Mouse (Mus musculus) bone marrow, adult 2 months (tissue): ENCODE data around the gene Kdm5a. TPM values are rescaled to one million over a fixed set of nuclear protein-coding genes. Genes with fewer than 3 reads are reported as not detected.
A peak's percentile ranks its signal among the peaks of the same experiment; 100 is the strongest.

Experiments
- H3K27ac ChIP-seq: fragments of 200-500 bp; 2 replicates; pipeline ENCODE4 v1.5.1; 2012; ENCODE audit warnings: low read depth, mild to moderate bottlenecking, control low read depth, inconsistent platforms, low read length; ENCODE audit not compliant: control insufficient read depth, poor library complexity, insufficient read depth
- H3K4me1 ChIP-seq: fragments of 200-500 bp; 2 replicates; pipeline ENCODE4 v1.6.1; 2011; ENCODE audit warnings: low read length; ENCODE audit not compliant: control insufficient read depth, insufficient read depth
- H3K4me3 ChIP-seq: fragments of 200-500 bp; replicated peaks from 2 replicates; pipeline ENCODE3; 2011; ENCODE audit warnings: mild to moderate bottlenecking, low read depth, low read length, control low read depth; ENCODE audit not compliant: control insufficient read depth
- CTCF ChIP-seq: fragments of 200-500 bp; IDR thresholded peaks from 2 replicates; pipeline ENCODE4 v1.5.1; 2011; ENCODE audit warnings: low read length, control low read depth; ENCODE audit not compliant: control insufficient read depth, insufficient read depth
- POLR2A ChIP-seq: fragments of 200-500 bp; IDR thresholded peaks from 2 replicates; pipeline ENCODE4 v1.6.1; 2011; ENCODE audit warnings: low read depth, mild to moderate bottlenecking, control low read depth, low read length, borderline replicate concordance; ENCODE audit not compliant: control insufficient read depth
- WGBS: fragments of 180-500 bp; shearing (Covaris S2); methylation state at CpG from one replicate; pipeline ENCODE4 v1.1.7; 2018; 5-methylcytosine and 5-hydroxymethylcytosine counted together
- polyA plus RNA-seq: library from polyadenylated mRNA; stranded (reverse); fragments of >200 nt; gene quantifications from 2 replicates; pipeline ENCODE4 v1.2.4, GENCODE M21; 2011; ENCODE audit warnings: low replicate concordance; ENCODE audit not compliant: missing spikeins, insufficient read depth, insufficient read length

Kdm5a gene
- polyA plus RNA-seq, 1 experiment: 51.3 TPM

DNA sequence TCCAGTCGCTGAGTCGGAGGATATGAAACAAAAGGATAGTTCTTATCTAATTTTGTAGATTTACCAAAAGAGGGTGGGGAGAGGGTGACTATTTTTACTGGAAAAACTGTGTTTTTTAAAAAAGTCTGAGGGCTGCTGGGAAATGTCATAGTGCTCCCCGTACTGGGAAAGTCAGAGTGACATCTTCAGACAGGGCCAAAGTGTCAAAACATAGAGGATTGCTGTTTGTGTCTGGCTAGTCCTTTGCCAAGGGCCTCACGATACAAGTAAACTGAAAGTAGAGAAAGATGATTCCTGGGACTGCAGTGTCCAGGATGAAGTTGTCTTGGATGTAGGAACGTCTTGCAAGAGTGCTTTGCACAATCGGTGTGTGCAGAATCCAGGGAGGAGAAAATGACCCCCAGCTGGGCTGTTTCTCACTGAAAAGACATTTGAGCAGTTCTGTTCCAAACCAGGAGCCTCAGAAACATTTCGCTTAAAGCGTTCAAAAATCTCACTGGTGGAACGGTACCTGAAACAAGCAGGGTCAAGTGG, 100.5 kb downstream of the Kdm5a start:
- 7% methylated on average over 9 of the region's 9 CpGs for WGBS

DNA sequence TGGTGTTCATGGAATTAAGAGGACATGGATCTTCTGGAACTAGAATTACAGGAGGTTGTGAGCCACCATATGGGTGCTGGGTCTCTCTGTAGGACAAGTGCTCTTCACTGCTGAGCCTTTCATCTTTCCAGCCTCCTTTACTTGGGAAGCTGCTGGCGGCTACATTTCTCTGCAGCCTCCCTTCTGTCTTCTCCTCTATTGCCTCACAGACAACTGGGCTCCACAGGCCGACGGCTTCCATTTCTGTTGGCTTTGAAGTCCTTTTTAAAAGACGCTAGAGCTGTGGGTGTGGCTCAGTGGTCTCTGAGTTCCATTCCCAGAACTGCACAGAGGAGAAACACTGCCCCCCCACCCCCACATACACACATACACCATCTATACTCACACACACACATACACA, 101.5 kb downstream of the Kdm5a start:
- H3K4me1 ChIP-seq: peaks cover 10% of the 10 kb centered on the region; the same call in 1 of the 2 replicates
- WGBS: 11% methylated on average over 4 of the region's 4 CpGs
- TF ChIP-seq CTCF (no peak), POLR2A (no peak)
- no peak overlapping the region for H3K4me3 ChIP-seq
- H3K27ac ChIP-seq: peak overlapping the region; percentile 1; the same call in 1 of the 2 replicates

More for the DNA sequence above, 100.5 kb downstream of the Kdm5a start:
- peak overlapping the region; percentile 95 for H3K4me3 ChIP-seq
- no peak for TF ChIP-seq POLR2A
- peak overlapping the region; percentile 98 for H3K27ac ChIP-seq
- peaks cover 6% of the 10 kb centered on the region; the same call in 1 of the 2 replicates for H3K4me1 ChIP-seq

DNA sequence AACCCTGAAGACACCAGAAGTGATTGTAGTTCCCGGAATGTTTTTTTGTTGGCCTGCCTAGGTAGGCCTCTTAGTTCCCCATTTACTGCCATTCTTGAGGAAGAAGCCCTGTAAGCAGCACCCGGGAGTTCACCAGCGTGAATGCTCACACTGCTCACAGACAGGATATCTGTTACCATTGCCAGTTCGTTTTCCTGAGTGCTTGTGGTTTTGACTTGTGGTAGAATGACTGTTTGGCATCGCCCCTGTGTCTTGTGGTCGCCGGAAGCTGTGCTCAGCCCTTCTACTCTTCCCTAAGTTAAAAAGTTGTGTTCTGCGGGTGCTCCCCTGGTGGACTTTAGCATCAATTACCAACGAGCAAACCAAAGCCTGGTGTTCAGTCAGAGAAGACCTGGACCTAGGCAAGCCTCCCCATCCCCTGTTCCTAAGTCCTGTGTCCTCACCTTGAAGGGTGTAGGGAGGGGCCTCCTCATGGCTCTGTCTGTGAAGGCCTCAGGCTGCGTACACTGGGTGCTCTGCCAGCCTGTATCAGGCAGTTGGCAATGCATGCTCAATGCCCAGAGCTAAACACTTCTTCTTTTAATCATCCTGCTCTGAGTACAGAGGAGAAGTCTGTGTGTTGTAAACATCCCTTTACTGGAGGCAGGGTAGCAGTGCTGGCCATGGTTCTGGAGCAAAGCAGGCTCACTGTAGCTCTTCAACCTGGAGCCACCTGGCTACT, 102.8 kb downstream of the Kdm5a start:
- TF ChIP-seq POLR2A (no peak), CTCF (no peak)
- Histone ChIP-seq H3K4me3 (peak overlapping the region; percentile 52), H3K4me1 (peaks cover 12% of the 10 kb centered on the region; the same call in 1 of the 2 replicates), H3K27ac (peak overlapping the region; percentile 88)
- WGBS: under 1% methylated on average over 10 of the region's 10 CpGs

DNA sequence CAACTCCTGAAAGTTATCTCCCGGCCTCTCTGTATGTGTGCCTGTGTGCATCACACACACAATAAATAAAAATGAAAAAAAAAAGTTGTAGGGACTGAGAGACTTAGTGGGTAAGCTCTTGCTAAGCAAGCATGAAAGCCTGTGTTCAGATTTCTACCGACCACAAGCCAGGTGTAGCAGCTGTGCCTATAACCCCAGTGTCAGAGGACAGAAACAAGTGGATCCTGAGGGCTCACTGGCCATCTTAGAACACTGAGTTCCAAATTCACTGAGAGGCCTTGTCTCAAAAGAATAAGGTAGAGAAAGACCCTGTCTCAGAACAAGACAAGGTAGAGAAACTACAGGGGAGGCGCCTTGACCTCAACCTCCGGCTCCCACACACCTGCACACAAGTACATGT, 104.3 kb downstream of the Kdm5a start:
- TF ChIP-seq POLR2A (no peak), CTCF (no peak)
- Histone ChIP-seq H3K4me1 (peaks cover 12% of the 10 kb centered on the region; the same call in 1 of the 2 replicates), H3K27ac (no peak overlapping the region), H3K4me3 (no peak overlapping the region)
- 60% methylated on average over 4 of the region's 4 CpGs for WGBS

DNA sequence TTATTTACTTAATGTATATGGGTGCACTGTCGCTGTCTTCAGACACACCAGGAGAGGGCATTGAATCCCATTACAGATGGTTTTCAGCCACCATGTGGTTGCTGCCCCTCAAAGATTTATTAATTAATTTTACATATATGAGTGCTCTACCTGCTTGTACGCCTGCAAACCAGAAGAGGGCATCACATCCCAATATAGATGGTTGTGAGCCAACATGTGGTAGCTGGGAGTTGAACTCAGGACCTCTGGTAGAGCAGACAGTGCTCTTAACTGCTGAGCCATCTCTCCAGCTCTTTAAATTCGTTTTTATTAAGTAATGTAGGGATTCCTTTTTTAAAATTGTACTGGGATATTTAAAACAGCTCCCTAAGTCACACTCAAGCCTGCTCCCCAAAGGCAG, 105.3 kb downstream of the Kdm5a start:
- H3K4me1 ChIP-seq: peaks cover 16% of the 10 kb centered on the region; the same call in 1 of the 2 replicates
- H3K27ac ChIP-seq: no peak overlapping the region; the same call in 1 of the 2 replicates
- H3K4me3 ChIP-seq: no peak overlapping the region
- TF ChIP-seq POLR2A: no peak
- TF ChIP-seq CTCF: no peak
- WGBS: 49% methylated on average over 3 of the region's 3 CpGs

DNA sequence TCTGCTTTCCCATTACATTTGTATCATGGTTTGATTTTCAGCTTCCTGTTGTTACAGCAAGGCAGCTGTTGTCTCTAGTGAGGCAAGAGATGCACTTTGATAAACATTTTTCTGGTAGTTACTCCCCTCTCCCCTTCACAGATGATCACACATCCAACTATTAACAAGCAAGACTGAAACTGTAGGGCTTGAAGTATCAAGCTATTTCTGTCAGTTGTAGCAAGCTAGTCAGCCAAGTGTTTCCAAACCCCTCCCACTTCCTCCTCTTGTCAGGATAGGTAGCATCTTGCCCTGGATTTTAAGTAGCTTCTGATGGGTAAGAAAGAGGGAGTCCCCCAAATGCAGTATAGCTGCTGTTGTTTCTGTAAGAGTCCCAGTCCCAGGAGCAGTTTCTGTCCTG, 105.8 kb downstream of the Kdm5a start:
- Histone ChIP-seq H3K4me3 (no peak overlapping the region), H3K27ac (peak overlapping the region; percentile 54), H3K4me1 (peaks cover 17% of the 10 kb centered on the region; the same call in 1 of the 2 replicates)
- no peak for TF ChIP-seq CTCF
- no peak for TF ChIP-seq POLR2A

DNA sequence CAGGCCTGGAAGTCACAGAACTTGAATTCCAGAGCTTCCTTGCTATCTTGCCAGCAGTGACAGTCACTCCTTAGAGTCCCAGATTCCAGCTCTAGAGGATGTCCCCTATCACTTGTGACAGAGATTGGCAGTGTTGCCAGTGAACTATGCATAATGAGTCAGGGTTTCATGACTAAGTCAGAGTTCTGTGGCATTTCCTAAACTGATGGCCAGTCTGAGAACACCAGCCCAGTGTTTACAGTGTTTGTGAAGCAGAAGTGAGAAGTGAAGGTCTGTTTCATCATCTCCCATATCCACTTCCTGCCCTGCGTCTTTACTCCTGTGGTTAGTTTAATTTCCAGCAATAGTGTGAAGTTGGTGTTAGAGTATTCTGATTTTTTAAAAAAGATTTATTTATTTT, 106.7 kb downstream of the Kdm5a start:
- Histone ChIP-seq H3K4me3 (peak overlapping the region; percentile 1), H3K4me1 (peaks cover 17% of the 10 kb centered on the region; the same call in 1 of the 2 replicates), H3K27ac (peak overlapping the region; percentile 54)
- TF ChIP-seq POLR2A (no peak), CTCF (no peak)
- 11% methylated on average over 1 of the region's 1 CpGs for WGBS

DNA sequence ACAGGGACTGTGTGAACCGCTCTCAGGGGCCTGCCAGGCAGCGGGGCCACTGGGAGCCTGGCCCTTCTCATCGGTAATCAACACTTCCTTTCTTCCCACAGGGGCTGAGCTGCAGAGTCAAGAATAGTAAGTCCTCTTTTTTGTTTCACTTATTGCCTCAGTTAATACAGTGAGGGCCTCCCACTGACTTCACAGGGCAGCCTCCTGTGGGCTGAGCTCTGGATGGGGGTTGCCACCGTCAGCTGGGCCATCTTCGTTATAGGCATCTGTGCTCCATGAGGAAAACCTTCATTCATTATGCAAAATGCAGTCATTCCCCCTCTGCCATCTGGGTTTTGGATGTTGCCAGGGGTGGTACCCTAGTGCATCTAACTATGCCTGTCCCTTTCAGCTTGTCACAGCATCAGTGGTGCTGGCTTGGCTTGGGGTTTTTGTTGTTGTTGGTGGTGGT, 108.1 kb downstream of the Kdm5a start:
- 9% methylated on average over 5 of the region's 5 CpGs for WGBS
- TF ChIP-seq CTCF: no peak
- TF ChIP-seq POLR2A: 0 out of 2 replicates have a peak, but pooled peaks have one; percentile 34
- H3K4me1 ChIP-seq: peaks cover 19% of the 10 kb centered on the region; the same call in 1 of the 2 replicates
- peak overlapping the region; percentile 29 for H3K4me3 ChIP-seq
- peak overlapping the region; percentile 77 for H3K27ac ChIP-seq
